Mouse (Mus musculus): ENCODE measurements around the gene Olfr657.

The Olfr657 gene

GRCm38 (mm10) chr7:104624494-104624893, at the start of gene Olfr657:
TSS of gene Olfr657 (plus strand) at chr7:104624794.
- no peak for DNase-seq (ENCODE audit: low read depth, low spot score)

DNA sequence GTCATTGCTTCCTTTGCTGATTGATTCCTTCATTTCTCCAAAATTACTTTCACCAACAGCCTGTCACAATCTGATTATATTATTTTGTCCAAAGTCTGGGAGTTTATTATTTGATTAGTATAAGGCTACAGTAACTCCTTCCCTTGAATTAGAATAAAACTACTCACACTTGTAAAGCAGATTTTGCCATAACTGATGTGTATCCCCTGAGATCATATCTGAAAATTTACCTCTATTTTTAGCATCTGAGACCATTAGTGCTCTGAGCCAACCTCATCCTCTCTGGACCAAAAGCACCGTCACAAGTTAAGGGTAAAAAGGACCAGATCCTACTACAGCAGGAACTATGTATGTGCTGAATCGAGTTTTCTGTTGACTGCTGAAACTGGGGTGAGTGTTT, 47.6 kb upstream of the Olfr657 start, which contains the start of gene Olfr653:
Gene Olfr653, plus strand, starts transcription at position 301 of the 400 bp plus-strand sequence.
- DNase-seq (ENCODE audit: low read depth, low spot score), result no peak

- no peak for DNase-seq (ENCODE audit: low read depth, low spot score)
Measured at GRCm38 (mm10) chr7:104580846-104581245, 43.7 kb upstream of the Olfr657 start.

DNA sequence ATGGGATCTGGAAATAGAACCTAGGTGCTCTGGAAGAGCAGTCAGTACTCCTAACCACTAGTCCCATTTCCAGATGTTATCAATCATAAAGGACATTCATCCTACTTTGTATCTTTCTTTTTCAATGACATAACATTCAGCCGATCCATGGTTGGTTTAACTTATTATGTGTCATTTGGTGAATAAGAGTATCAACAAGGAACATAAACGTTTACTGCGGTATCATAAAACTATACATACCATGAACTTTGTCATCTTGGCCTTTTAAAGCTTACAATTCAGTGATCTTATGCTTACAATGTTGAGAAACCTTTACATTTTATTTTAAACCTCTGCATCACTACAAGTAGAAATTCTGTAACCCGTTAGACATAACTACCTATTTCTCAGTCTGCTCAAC, 43.2 kb upstream of the Olfr657 start:
- DNase-seq (ENCODE audit: low read depth, low spot score), result no peak

DNA sequence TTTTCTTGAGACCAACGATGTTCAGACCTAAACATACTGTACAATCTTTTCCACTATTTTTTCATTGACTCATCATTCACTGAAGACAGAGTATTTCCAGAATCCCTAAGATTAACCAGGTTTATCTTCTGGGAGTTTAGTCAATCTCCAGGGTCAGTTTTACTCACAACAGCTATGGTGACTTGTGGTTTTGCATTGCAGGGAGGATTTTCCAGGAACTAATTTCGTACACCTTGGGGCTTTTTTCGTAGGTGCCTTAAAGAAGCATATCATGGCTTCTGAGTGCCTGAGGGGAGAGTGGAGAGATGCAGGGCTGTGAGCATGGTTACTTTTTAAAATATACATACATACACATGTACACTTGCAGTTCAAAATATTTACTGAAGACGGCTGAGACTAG, 37.9 kb upstream of the Olfr657 start, which contains the start of gene Olfr654:
Gene Olfr654, plus strand, starts transcription at position 301 of the 400 bp plus-strand sequence.
- DNase-seq (ENCODE audit: low read depth, low spot score), result no peak

GRCm38 (mm10) chr7:104588274-104588673, 36.3 kb upstream of the Olfr657 start:
- no peak for DNase-seq (ENCODE audit: low read depth, low spot score)

DNA sequence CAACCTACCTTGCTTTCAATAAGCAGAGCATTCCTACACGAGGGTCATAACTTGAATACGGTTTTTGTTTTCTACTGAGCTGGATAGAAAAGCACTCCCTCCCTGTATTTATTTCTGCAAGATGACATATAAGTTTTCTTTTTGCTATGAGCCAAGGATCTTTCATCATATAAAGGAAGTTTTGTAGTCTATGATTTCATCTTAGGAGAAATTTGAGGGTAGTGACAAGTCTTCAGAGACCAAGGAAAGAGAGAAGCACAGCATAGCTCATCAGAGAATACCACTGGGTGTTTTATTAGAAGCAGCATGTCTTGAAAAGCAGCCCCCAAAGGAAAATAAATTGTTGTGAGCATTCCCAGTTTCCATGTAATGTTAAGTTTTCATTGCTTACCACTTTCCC, 22.9 kb upstream of the Olfr657 start, which contains the start of gene Olfr655:
Gene Olfr655, minus strand, starts transcription at position 101 of the 400 bp plus-strand sequence.
- no peak for DNase-seq (ENCODE audit: low read depth, low spot score)

DNA sequence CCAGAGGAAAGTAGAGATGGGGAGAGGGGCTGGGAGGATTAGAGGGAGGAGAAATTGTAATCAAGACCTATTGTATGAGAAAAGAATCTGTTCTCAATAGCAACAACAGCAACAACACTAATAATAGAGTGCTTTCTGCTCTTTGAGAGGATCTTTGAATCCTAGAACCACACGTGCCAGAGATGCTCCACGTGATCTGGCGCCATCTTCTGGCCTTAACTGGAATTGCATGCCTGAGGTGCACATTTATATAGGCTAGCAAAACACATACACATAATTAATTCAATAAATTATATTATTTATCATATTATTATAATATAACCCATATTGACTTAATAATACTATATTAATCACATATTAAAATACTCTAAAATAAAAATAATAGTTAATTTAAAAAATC, 21.4 kb upstream of the Olfr657 start:
- DNase-seq (ENCODE audit: low read depth, low spot score), result no peak

GRCm38 (mm10) chr7:104604727-104605126, 19.9 kb upstream of the Olfr657 start:
- DNase-seq (ENCODE audit: low read depth, low spot score), result no peak

- no peak for DNase-seq (ENCODE audit: low read depth, low spot score)
Measured at GRCm38 (mm10) chr7:104613655-104614054, 10.9 kb upstream of the Olfr657 start, which contains the start of gene Olfr656. TSS of gene Olfr656 (plus strand) at chr7:104613955.

DNA sequence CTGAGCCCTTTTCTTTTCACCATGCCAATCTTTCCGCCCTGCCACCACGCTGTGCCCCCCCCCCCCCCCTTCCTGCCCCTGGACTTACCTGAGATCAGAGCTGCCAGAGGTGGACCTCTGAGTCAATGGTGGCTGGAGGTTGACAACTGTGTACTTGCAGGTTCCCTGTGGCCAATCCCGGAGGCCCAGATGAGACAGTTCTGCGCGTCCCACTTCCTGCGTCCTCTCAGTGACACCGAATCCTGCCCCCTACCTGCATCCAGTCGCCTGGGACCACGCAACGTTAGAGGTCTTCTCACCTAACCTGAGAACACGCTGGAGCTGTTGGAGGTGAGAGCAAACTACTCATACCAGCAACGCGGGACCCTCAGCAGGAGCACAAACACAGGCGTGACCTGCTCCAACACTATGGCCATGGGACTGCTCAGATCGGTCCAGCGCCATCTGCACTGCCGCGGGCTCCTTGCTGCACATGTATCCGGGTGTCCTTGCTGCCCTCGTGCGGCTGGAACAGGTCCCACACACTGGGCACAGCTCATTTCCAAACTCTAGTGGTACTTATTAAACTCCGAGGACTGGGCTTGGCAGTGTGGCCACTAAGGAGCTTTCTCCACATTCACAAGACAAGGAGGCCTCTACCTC, 22.4 kb downstream of the Olfr657 start, which contains the start of gene Olfr658:
Gene Olfr658, minus strand, starts transcription at position 465 of the 642 bp plus-strand sequence.
- no peak for DNase-seq (ENCODE audit: low read depth, low spot score)

DNA sequence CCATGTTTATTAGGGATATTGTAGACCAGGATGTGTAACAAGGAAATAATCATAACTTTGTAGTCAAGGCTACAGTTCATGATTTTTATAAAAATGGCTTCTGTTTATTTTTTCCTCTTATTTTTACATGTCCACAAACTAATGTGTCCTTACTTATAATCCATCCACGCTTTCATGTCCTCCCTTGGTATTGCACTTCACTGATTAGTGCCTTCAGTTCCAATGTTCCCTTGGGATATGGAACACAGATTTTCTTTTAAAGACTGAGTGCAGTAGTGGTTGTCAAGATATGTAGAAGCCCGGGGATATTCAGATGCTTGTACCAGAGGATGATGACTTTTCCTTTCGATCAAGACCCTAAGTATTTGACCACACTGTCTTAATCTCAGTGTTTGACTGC, 41.9 kb downstream of the Olfr657 start, which contains the start of gene Olfr659:
Gene Olfr659, plus strand, starts transcription at position 301 of the 400 bp plus-strand sequence.
- no peak for DNase-seq (ENCODE audit: low read depth, low spot score)

- no peak for DNase-seq (ENCODE audit: low read depth, low spot score)
Measured at GRCm38 (mm10) chr7:104686201-104686600, 61.6 kb downstream of the Olfr657 start, which contains the start of gene Olfr661. TSS of gene Olfr661 (plus strand) at chr7:104686501.
